Mouse (Mus musculus): ENCODE results near the gene Calml4. TPM values are rescaled to one million over a fixed set of nuclear protein-coding genes. Genes with fewer than 3 reads are reported as not detected.

The Calml4 gene
- polyA plus RNA-seq, 1 experiment from 2014 or later = 0.88 TPM

GRCm38 (mm10) chr9:62838506-62839171 lies 19.2 kb upstream of the Calml4 start, which contains the start of gene Cln6:
Cln6 (plus strand) TSS chr9:62838785.
- peaks cover 3% of the 10 kb centered on the region; the same call in 1 of the 2 replicates for H3K4me1 ChIP-seq (ENCODE audit: control insufficient read depth, insufficient read depth, low read length)
- peak within 1 kb of the TSS; percentile 87 for H3K4me2 ChIP-seq (ENCODE audit: low read depth, low read length)
- DNase-seq (ENCODE audit: low spot score) = peak; percentile 89
- H3K36me3 ChIP-seq (replicated peaks; ENCODE audit: control insufficient read depth, insufficient read depth, low read depth, low read length) = no peaks in the 10 kb centered on the region
- H3K27me3 ChIP-seq (ENCODE audit: control insufficient read depth, insufficient read depth, low read length) = no peaks in the 10 kb centered on the region
- peak within 1 kb of the TSS; percentile 66 for H3K4me3 ChIP-seq (ENCODE audit: low read depth, low read length)
- H3K9me3 ChIP-seq (replicated peaks; ENCODE audit: control insufficient read depth, low read length) = no peaks in the 10 kb centered on the region
- WGBS = 0% methylated on average over 25 of the region's 48 CpGs
- peak; percentile 82 for ATAC-seq (replicated peaks; ENCODE audit: insufficient number of reproducible peaks, low FRiP score, low TSS enrichment, low read depth)
- H3K27ac ChIP-seq (replicated peaks; ENCODE audit: low read depth, low read length) = peak within 1 kb of the TSS; percentile 57; the same call in 1 of the 2 replicates
- H3K9ac ChIP-seq (replicated peaks; ENCODE audit: low read length) = peak within 1 kb of the TSS; percentile 92

GRCm38 (mm10) chr9:62839172-62839770 lies 18.6 kb upstream of the Calml4 start:
- WGBS = 17% methylated on average over 14 of the region's 14 CpGs
- peak overlapping the region; percentile 87 for H3K4me2 ChIP-seq (ENCODE audit: low read depth, low read length)
- ATAC-seq (replicated peaks; ENCODE audit: insufficient number of reproducible peaks, low FRiP score, low TSS enrichment, low read depth) = no peak

GRCm38 (mm10) chr9:62843356-62844024 lies 14.4 kb upstream of the Calml4 start:
- Histone ChIP-seq H3K36me3 (replicated peaks; ENCODE audit: control insufficient read depth, insufficient read depth, low read depth, low read length) (no peaks in the 10 kb centered on the region), H3K27me3 (ENCODE audit: control insufficient read depth, insufficient read depth, low read length) (no peaks in the 10 kb centered on the region), H3K27ac (replicated peaks; ENCODE audit: low read depth, low read length) (no peak overlapping the region), H3K4me2 (ENCODE audit: low read depth, low read length) (no peak overlapping the region), H3K4me1 (ENCODE audit: control insufficient read depth, insufficient read depth, low read length) (peaks cover 3% of the 10 kb centered on the region; the same call in 1 of the 2 replicates), H3K9ac (replicated peaks; ENCODE audit: low read length) (no peak overlapping the region), H3K9me3 (replicated peaks; ENCODE audit: control insufficient read depth, low read length) (no peaks in the 10 kb centered on the region), H3K4me3 (ENCODE audit: low read depth, low read length) (no peak overlapping the region)
- DNase-seq (ENCODE audit: low spot score) (no peak), ATAC-seq (replicated peaks; ENCODE audit: insufficient number of reproducible peaks, low FRiP score, low TSS enrichment, low read depth) (no peak)
- 77% methylated on average over 10 of the region's 10 CpGs for WGBS

More at GRCm38 (mm10) chr9:62839172-62839770, 18.6 kb upstream of the Calml4 start:
- Histone ChIP-seq H3K36me3 (replicated peaks; ENCODE audit: control insufficient read depth, insufficient read depth, low read depth, low read length) (no peaks in the 10 kb centered on the region), H3K4me1 (ENCODE audit: control insufficient read depth, insufficient read depth, low read length) (peaks cover 3% of the 10 kb centered on the region; the same call in 1 of the 2 replicates), H3K4me3 (ENCODE audit: low read depth, low read length) (peak overlapping the region; percentile 66), H3K9me3 (replicated peaks; ENCODE audit: control insufficient read depth, low read length) (no peaks in the 10 kb centered on the region), H3K27me3 (ENCODE audit: control insufficient read depth, insufficient read depth, low read length) (no peaks in the 10 kb centered on the region), H3K9ac (replicated peaks; ENCODE audit: low read length) (peak overlapping the region; percentile 92), H3K27ac (replicated peaks; ENCODE audit: low read depth, low read length) (no peak overlapping the region; the same call in 1 of the 2 replicates)
- DNase-seq (ENCODE audit: low spot score) = no peak

GRCm38 (mm10) chr9:62844461-62844860 lies 13.4 kb upstream of the Calml4 start:
- Histone ChIP-seq H3K9ac (replicated peaks; ENCODE audit: low read length) (no peak overlapping the region), H3K9me3 (replicated peaks; ENCODE audit: control insufficient read depth, low read length) (no peaks in the 10 kb centered on the region), H3K36me3 (replicated peaks; ENCODE audit: control insufficient read depth, insufficient read depth, low read depth, low read length) (no peaks in the 10 kb centered on the region), H3K27me3 (ENCODE audit: control insufficient read depth, insufficient read depth, low read length) (no peaks in the 10 kb centered on the region), H3K4me1 (ENCODE audit: control insufficient read depth, insufficient read depth, low read length) (no peaks in the 10 kb centered on the region), H3K4me2 (ENCODE audit: low read depth, low read length) (no peak overlapping the region), H3K27ac (replicated peaks; ENCODE audit: low read depth, low read length) (no peak overlapping the region), H3K4me3 (ENCODE audit: low read depth, low read length) (no peak overlapping the region)
- WGBS = 95% methylated on average over 5 of the region's 5 CpGs
- DNase-seq (ENCODE audit: low spot score) = no peak
- ATAC-seq (replicated peaks; ENCODE audit: insufficient number of reproducible peaks, low FRiP score, low TSS enrichment, low read depth) = no peak

- H3K27ac ChIP-seq (replicated peaks; ENCODE audit: low read depth, low read length) = no peak overlapping the region
- 4% methylated on average over 3 of the region's 3 CpGs for WGBS
- H3K4me3 ChIP-seq (ENCODE audit: low read depth, low read length) = no peak overlapping the region
- H3K4me1 ChIP-seq (ENCODE audit: control insufficient read depth, insufficient read depth, low read length) = no peaks in the 10 kb centered on the region
- H3K36me3 ChIP-seq (replicated peaks; ENCODE audit: control insufficient read depth, insufficient read depth, low read depth, low read length) = no peaks in the 10 kb centered on the region
- no peaks in the 10 kb centered on the region for H3K27me3 ChIP-seq (ENCODE audit: control insufficient read depth, insufficient read depth, low read length)
- peak; percentile 90 for DNase-seq (ENCODE audit: low spot score)
- H3K4me2 ChIP-seq (ENCODE audit: low read depth, low read length) = no peak overlapping the region
- H3K9ac ChIP-seq (replicated peaks; ENCODE audit: low read length) = no peak overlapping the region
- H3K9me3 ChIP-seq (replicated peaks; ENCODE audit: control insufficient read depth, low read length) = no peaks in the 10 kb centered on the region
- peak; percentile 55; the same call in 1 of the 2 replicates for ATAC-seq (replicated peaks; ENCODE audit: insufficient number of reproducible peaks, low FRiP score, low TSS enrichment, low read depth)
These were observed 10.2 kb upstream of the Calml4 start for GRCm38 (mm10) chr9:62847694-62848093.

GRCm38 (mm10) chr9:62848641-62849040 lies 9.2 kb upstream of the Calml4 start:
- no peaks in the 10 kb centered on the region for H3K27me3 ChIP-seq (ENCODE audit: control insufficient read depth, insufficient read depth, low read length)
- H3K9me3 ChIP-seq (replicated peaks; ENCODE audit: control insufficient read depth, low read length) = no peaks in the 10 kb centered on the region
- DNase-seq (ENCODE audit: low spot score) (no peak), ATAC-seq (replicated peaks; ENCODE audit: insufficient number of reproducible peaks, low FRiP score, low TSS enrichment, low read depth) (0 out of 2 replicates have a peak, but pooled peaks have one; percentile 7)
- H3K4me2 ChIP-seq (ENCODE audit: low read depth, low read length) = no peak overlapping the region
- 86% methylated on average over 3 of the region's 3 CpGs for WGBS
- H3K36me3 ChIP-seq (replicated peaks; ENCODE audit: control insufficient read depth, insufficient read depth, low read depth, low read length) = no peaks in the 10 kb centered on the region
- H3K27ac ChIP-seq (replicated peaks; ENCODE audit: low read depth, low read length) = no peak overlapping the region
- H3K4me1 ChIP-seq (ENCODE audit: control insufficient read depth, insufficient read depth, low read length) = no peaks in the 10 kb centered on the region
- H3K4me3 ChIP-seq (ENCODE audit: low read depth, low read length) = no peak overlapping the region
- no peak overlapping the region for H3K9ac ChIP-seq (replicated peaks; ENCODE audit: low read length)

- no peak overlapping the region for H3K4me3 ChIP-seq (ENCODE audit: low read depth, low read length)
- DNase-seq (ENCODE audit: low spot score) = no peak
- H3K4me2 ChIP-seq (ENCODE audit: low read depth, low read length) = no peak overlapping the region
- H3K9ac ChIP-seq (replicated peaks; ENCODE audit: low read length) = no peak overlapping the region
- no peaks in the 10 kb centered on the region for H3K9me3 ChIP-seq (replicated peaks; ENCODE audit: control insufficient read depth, low read length)
- H3K36me3 ChIP-seq (replicated peaks; ENCODE audit: control insufficient read depth, insufficient read depth, low read depth, low read length) = no peaks in the 10 kb centered on the region
- WGBS = 70% methylated on average over 2 of the region's 2 CpGs
- H3K4me1 ChIP-seq (ENCODE audit: control insufficient read depth, insufficient read depth, low read length) = no peaks in the 10 kb centered on the region
- no peak for ATAC-seq (replicated peaks; ENCODE audit: insufficient number of reproducible peaks, low FRiP score, low TSS enrichment, low read depth)
- H3K27ac ChIP-seq (replicated peaks; ENCODE audit: low read depth, low read length) = no peak overlapping the region
- H3K27me3 ChIP-seq (ENCODE audit: control insufficient read depth, insufficient read depth, low read length) = no peaks in the 10 kb centered on the region
These were observed 6.3 kb upstream of the Calml4 start for GRCm38 (mm10) chr9:62851571-62851970.

- no peak for ATAC-seq (replicated peaks; ENCODE audit: insufficient number of reproducible peaks, low FRiP score, low TSS enrichment, low read depth)
- DNase-seq (ENCODE audit: low spot score) = no peak
- WGBS = 61% methylated on average over 4 of the region's 4 CpGs
These were observed 3.4 kb upstream of the Calml4 start for GRCm38 (mm10) chr9:62854483-62854882.

More at GRCm38 (mm10) chr9:62854483-62854882, 3.4 kb upstream of the Calml4 start:
- Histone ChIP-seq H3K27me3 (ENCODE audit: control insufficient read depth, insufficient read depth, low read length) (no peaks in the 10 kb centered on the region), H3K27ac (replicated peaks; ENCODE audit: low read depth, low read length) (no peak overlapping the region), H3K4me3 (ENCODE audit: low read depth, low read length) (no peak overlapping the region), H3K4me2 (ENCODE audit: low read depth, low read length) (no peak overlapping the region), H3K9ac (replicated peaks; ENCODE audit: low read length) (no peak overlapping the region), H3K4me1 (ENCODE audit: control insufficient read depth, insufficient read depth, low read length) (peaks cover 7% of the 10 kb centered on the region), H3K9me3 (replicated peaks; ENCODE audit: control insufficient read depth, low read length) (no peaks in the 10 kb centered on the region), H3K36me3 (replicated peaks; ENCODE audit: control insufficient read depth, insufficient read depth, low read depth, low read length) (no peaks in the 10 kb centered on the region)
